Mouse (Mus musculus): ENCODE measurements around the gene Sbk1.

- TF ChIP-seq CTCF (IDR thresholded peaks at IDR 0.05; ENCODE audit: borderline replicate concordance, insufficient read depth, low read depth, low read length) (no peak), POLR2A (IDR thresholded peaks at IDR 0.05; ENCODE audit: borderline replicate concordance, insufficient read depth, low read length) (no peak)
Measured at GRCm38 (mm10) chr7:126249146-126249545, 23.3 kb upstream of the Sbk1 start.

All from cerebellum, adult 2 months (tissue).